Mouse (Mus musculus): ENCODE measurements around the gene Pdlim4. TPM values are rescaled to one million over a fixed set of nuclear protein-coding genes. Genes with fewer than 3 reads are reported as not detected.
A peak's percentile ranks its signal among the peaks of the same experiment; 100 is the strongest.

The Pdlim4 gene
- 144 and 146 TPM in 2 replicates for polyA plus RNA-seq (2016; fragmentation: Nextera tagmentation; extraction: Ambion mirVana)

DNA sequence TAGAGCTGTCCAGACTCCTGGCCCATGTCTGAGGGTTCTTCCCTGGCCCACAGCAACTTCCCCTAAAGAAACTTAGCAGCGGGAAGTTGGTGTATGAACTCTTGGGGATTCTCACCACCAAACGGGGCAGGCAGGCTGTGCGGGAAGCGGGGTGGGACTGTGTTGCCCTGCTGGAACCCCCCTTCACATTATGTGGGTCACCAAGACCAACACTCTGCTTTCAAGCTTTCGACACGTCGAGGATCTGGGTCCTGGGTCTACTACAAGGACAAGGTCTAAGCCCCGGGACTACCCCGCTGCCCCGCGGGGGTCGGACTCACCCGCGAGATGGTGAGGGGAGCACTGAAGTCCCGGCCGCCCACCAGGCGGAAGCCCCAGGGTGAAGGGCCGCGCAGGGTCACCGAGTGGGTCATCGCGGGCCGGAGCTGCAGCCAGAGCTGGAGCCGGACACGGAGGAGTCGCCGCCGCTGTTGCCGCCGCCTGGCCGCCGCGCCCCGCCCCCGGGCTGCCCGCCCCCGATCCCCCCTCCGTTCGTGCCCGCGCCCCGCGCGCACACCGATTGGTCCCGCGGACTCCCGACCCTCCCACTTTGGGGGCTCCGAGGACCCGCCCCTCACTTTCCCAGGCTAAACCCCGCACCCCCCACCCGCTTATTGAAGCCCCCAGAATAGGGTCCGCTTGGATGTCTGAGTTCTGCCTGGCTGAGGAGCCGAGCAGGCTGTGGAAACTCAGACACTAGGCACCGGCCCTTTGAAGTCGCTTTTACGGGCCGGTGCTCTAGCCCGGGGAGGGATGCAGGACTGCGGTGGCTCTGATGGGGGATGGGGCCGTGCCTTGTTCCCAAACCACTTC lies at the start of gene Pdlim4:
Gene Pdlim4 (minus strand): TSS at position 495 of the 852 bp plus-strand sequence.
- Histone ChIP-seq H3K27me3 (no peaks in the 10 kb centered on the region), H3K4me2 (replicated peaks) (peak within 1 kb of the TSS; percentile 83), H3K9me3 (no peaks in the 10 kb centered on the region), H3K4me3 (peak within 1 kb of the TSS; percentile 68), H3K4me1 (peaks cover 25% of the 10 kb centered on the region), H3K27ac (peak within 1 kb of the TSS; percentile 84), H3K36me3 (0 out of 2 replicates have a peak, but pooled peaks cover under 1% of the 10 kb centered on the region), H3K9ac (peak within 1 kb of the TSS; percentile 85)
- WGBS: 1% methylated on average over 58 of the region's 61 CpGs
- ATAC-seq (ENCODE audit: insufficient number of reproducible peaks, insufficient read depth, low FRiP score, low TSS enrichment): peak; percentile 45; the same call in 1 of the 2 replicates

DNA sequence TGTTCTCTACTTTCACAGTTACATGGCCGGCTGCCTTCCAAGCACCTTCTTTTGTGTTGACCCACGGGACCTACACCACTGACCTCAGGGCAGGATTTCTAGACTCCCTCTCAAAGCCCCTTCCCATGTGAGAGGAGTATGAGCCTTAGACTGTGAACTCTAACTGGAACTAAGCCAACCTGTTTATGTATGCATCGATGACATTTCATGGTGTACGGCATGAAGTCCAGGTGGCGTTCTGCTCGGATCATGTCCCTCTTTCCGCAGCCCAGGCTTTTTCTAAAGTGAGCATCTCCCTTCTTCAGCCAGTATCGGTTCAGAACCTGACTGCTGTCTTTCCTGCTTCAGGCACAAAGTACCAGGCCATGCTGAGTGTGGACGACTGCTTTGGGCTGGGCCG lies 48.3 kb upstream of the Pdlim4 start:
- no peak for ATAC-seq (ENCODE audit: insufficient number of reproducible peaks, insufficient read depth, low FRiP score, low TSS enrichment)
- Histone ChIP-seq H3K27ac (no peak overlapping the region), H3K9ac (no peak overlapping the region), H3K4me1 (peaks cover 33% of the 10 kb centered on the region), H3K4me3 (no peak overlapping the region), H3K4me2 (replicated peaks) (no peak overlapping the region), H3K36me3 (peaks cover 35% of the 10 kb centered on the region), H3K9me3 (no peaks in the 10 kb centered on the region), H3K27me3 (no peaks in the 10 kb centered on the region)
- 89% methylated on average over 10 of the region's 10 CpGs for WGBS

DNA sequence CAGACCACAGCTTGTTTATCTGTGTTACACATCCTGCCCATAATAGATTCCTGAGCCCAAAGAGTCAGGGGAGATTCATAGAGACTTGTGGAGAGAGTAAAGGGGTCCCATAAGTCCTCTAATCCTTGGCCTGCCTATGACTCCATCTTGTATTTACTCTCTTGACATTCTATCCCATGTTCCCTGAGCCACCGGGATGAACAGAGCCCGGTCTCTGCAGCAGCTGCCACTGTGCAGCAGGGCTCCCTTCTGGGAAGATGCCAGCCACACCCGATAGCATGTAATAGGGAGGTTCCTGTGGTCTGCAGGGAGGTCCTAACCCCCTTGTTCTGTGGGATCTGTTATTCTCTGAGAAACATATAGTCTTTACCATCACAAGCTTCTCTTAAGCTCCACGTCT lies 47.6 kb upstream of the Pdlim4 start:
- WGBS: 77% methylated on average over 4 of the region's 4 CpGs
- Histone ChIP-seq H3K4me3 (no peak overlapping the region), H3K4me2 (replicated peaks) (no peak overlapping the region), H3K9ac (no peak overlapping the region), H3K27me3 (no peaks in the 10 kb centered on the region), H3K9me3 (no peaks in the 10 kb centered on the region), H3K27ac (no peak overlapping the region), H3K4me1 (peaks cover 38% of the 10 kb centered on the region), H3K36me3 (peaks cover 35% of the 10 kb centered on the region)
- no peak for ATAC-seq (ENCODE audit: insufficient number of reproducible peaks, insufficient read depth, low FRiP score, low TSS enrichment)

DNA sequence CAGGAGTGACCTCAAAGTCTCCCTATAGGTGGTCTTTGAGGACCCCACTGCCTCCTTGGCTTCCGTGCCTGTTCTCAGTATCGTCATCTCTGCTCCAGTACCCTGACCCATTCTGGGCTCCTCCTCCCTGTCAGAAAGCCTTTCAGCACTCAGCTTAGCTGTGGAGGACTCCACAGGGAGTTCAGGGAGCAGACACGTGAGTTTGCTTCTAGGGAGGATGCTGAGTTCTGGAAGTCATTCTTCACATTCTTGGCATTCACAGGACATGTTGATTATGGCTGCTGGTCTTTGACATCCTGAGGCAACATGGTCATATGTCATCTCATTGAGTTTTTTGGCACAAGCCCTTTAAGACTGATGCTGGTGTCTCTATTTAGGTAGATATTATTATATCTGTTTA lies 47.1 kb upstream of the Pdlim4 start:
- no peaks in the 10 kb centered on the region for H3K9me3 ChIP-seq
- no peak for ATAC-seq (ENCODE audit: insufficient number of reproducible peaks, insufficient read depth, low FRiP score, low TSS enrichment)
- WGBS: 45% methylated on average over 3 of the region's 3 CpGs

DNA sequence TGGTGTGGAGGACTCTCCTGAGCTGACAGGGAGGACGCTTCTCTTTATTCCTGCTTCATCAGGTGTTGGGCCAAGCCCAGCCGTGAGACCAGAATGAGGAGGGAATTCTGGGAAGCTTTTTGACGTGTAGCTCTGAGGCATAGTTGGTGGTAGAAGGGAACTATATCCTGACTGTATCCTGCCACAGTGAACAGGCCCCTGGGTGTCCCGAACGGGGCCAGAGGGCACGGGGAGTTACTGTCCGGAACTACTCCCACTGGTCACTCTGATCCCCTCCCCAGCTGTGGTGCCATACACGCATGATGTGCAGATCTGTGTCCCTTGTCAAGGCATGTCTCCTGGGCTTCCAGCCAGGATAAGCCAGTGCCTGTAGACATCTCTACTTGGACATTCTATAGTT lies 46.5 kb upstream of the Pdlim4 start:
- H3K4me2 ChIP-seq (replicated peaks): no peak overlapping the region
- H3K36me3 ChIP-seq: peaks cover 32% of the 10 kb centered on the region
- peaks cover 38% of the 10 kb centered on the region for H3K4me1 ChIP-seq
- H3K4me3 ChIP-seq: no peak overlapping the region
- WGBS: 89% methylated on average over 8 of the region's 8 CpGs
- H3K9ac ChIP-seq: no peak overlapping the region
- ATAC-seq (ENCODE audit: insufficient number of reproducible peaks, insufficient read depth, low FRiP score, low TSS enrichment): no peak
- H3K9me3 ChIP-seq: no peaks in the 10 kb centered on the region
- H3K27ac ChIP-seq: no peak overlapping the region
- H3K27me3 ChIP-seq: no peaks in the 10 kb centered on the region

More for the DNA sequence above, 47.1 kb upstream of the Pdlim4 start:
- Histone ChIP-seq H3K4me1 (peaks cover 38% of the 10 kb centered on the region), H3K36me3 (peaks cover 35% of the 10 kb centered on the region), H3K9ac (no peak overlapping the region), H3K4me2 (replicated peaks) (no peak overlapping the region), H3K27ac (no peak overlapping the region), H3K4me3 (no peak overlapping the region), H3K27me3 (no peaks in the 10 kb centered on the region)

DNA sequence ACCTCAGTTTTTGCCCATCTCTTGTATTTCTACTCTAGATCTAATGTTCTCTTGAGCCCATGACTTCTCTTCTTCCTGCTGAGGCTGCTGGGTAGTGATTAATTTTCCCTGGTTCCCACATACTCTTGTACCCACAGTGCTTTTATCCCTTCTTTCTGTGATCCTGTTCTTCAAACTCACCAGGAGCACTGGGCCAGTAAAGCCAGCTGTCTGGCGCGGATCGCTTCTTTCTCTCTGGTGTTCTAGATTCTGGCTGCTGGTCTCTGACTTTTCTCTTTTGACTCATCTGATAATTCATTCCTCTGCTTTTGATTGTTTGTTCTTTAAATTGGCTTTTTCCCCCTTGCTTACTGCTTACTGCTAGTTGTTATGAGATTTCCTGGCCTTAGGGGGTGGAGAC lies 45.9 kb upstream of the Pdlim4 start:
- peaks cover 26% of the 10 kb centered on the region; the same call in 1 of the 2 replicates for H3K36me3 ChIP-seq
- H3K27ac ChIP-seq: no peak overlapping the region
- no peak for ATAC-seq (ENCODE audit: insufficient number of reproducible peaks, insufficient read depth, low FRiP score, low TSS enrichment)
- no peaks in the 10 kb centered on the region for H3K9me3 ChIP-seq
- H3K9ac ChIP-seq: no peak overlapping the region
- no peak overlapping the region for H3K4me2 ChIP-seq (replicated peaks)
- 93% methylated on average over 3 of the region's 3 CpGs for WGBS
- peaks cover 38% of the 10 kb centered on the region for H3K4me1 ChIP-seq
- H3K4me3 ChIP-seq: no peak overlapping the region
- no peaks in the 10 kb centered on the region for H3K27me3 ChIP-seq

DNA sequence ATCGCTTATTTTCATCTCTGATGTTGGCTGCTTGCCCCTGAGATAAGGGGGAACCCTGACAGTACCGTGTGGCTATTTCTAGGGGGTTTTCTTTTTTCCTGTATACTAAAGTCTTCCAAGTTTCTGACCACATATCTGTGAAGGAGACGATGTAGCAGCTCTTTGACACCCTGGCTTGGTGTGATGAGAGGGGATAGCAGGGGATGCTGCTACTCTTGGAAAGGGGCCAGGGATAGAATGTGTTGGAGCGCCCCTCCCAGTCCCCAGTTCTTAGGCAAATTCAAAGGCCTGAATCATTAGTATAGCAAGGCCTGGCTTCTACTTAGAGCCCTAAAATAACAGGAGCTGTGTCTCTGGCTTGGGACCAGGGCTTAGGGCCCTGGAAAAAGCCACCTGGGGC lies 44.5 kb upstream of the Pdlim4 start:
- Histone ChIP-seq H3K36me3 (peaks cover 16% of the 10 kb centered on the region; the same call in 1 of the 2 replicates), H3K9me3 (no peaks in the 10 kb centered on the region), H3K27me3 (no peaks in the 10 kb centered on the region), H3K9ac (peak overlapping the region; percentile 41), H3K4me2 (replicated peaks) (peak overlapping the region; percentile 36), H3K27ac (peak overlapping the region; percentile 95), H3K4me1 (peaks cover 38% of the 10 kb centered on the region), H3K4me3 (no peak overlapping the region)
- no peak for ATAC-seq (ENCODE audit: insufficient number of reproducible peaks, insufficient read depth, low FRiP score, low TSS enrichment)
- 38% methylated on average over 4 of the region's 4 CpGs for WGBS

DNA sequence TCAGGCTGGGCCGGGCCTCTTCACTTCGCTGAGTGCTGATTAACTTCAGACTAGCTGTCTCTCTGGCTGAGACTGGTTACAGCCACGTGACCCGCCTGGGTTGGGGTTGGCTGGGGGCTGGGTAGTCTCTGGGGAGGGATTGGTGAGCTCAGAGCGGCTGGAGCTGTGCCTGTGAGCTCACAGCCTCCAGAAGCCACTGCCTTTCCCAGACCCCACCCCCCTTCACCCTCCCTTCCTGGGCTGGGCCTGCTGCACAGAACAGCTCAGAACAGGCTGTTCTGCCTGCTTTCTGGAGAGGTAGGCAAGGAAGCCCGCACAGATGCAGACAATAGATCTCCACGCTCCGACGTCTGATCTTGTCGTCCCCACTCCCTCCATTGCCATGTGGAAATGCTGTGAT lies 44.1 kb upstream of the Pdlim4 start:
- peak; percentile 99 for ATAC-seq (ENCODE audit: insufficient number of reproducible peaks, insufficient read depth, low FRiP score, low TSS enrichment)
- WGBS: 2% methylated on average over 10 of the region's 10 CpGs
- Histone ChIP-seq H3K27me3 (no peaks in the 10 kb centered on the region), H3K4me1 (peaks cover 38% of the 10 kb centered on the region), H3K4me3 (no peak overlapping the region), H3K36me3 (peaks cover 12% of the 10 kb centered on the region; the same call in 1 of the 2 replicates), H3K4me2 (replicated peaks) (peak overlapping the region; percentile 36), H3K27ac (peak overlapping the region; percentile 95), H3K9ac (peak overlapping the region; percentile 41; the same call in 1 of the 2 replicates), H3K9me3 (no peaks in the 10 kb centered on the region)

DNA sequence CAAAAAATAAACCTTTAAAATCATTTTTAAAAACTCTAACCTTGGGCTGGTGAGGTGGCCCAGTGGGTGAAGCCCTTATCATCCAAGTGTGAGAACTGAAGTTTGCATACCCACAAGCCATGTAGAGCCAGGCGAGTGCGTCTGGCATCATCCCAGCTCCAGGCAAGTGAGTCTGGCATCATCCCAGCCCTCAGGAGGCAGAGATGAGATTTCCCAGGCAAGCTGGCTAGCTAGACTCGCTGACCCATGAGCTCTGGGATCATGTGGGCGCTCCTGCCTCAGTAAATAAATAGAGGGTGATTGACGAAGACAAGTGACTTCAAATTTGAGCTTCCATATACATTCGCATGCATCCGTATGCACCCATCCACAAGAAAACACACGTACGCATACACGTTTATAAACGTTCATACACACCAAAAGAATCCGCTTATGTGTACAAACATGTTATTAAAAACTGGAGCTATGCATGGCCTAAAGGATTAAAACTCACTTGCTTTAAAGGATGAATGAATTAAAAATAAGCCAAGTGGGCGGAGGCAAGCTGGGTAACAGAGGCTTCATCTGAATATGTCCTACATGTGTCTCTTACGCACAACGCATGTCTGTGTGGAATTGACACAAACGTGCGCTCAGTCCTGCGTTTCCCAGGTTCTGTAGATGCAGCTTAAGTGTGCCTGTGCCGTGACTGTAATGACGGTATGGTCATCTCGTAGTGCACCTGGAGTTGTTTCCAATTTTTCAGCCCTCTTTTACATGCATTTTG lies 43.3 kb upstream of the Pdlim4 start:
- WGBS: 62% methylated on average over 21 of the region's 21 CpGs
- H3K4me3 ChIP-seq: no peak overlapping the region
- H3K9me3 ChIP-seq: no peaks in the 10 kb centered on the region
- no peak overlapping the region for H3K9ac ChIP-seq
- peak overlapping the region; percentile 95 for H3K27ac ChIP-seq
- no peak for ATAC-seq (ENCODE audit: insufficient number of reproducible peaks, insufficient read depth, low FRiP score, low TSS enrichment)
- peak overlapping the region; percentile 36; the same call in 1 of the 2 replicates for H3K4me2 ChIP-seq (replicated peaks)
- H3K4me1 ChIP-seq: peaks cover 38% of the 10 kb centered on the region
- H3K27me3 ChIP-seq: no peaks in the 10 kb centered on the region
- H3K36me3 ChIP-seq: peaks cover 9% of the 10 kb centered on the region; the same call in 1 of the 2 replicates

DNA sequence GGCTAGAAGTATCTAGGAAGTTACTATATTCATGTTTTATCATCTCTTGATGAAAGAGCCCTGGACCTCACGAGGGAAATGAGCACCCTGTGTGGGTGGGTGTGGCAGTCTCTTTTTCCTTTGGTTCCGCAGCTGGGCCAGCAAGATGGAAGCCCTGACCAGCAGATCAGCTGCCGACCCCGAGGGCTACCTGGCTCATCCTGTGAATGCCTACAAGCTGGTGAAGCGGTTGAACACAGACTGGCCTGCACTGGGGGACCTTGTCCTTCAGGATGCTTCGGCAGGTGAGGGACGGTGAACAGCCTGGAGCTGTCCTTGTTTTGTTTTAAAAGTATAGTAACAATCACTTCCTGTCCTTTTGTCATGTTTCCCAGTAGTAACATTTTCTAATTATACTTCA lies 42.5 kb upstream of the Pdlim4 start:
- H3K36me3 ChIP-seq: 0 out of 2 replicates have a peak, but pooled peaks cover 3% of the 10 kb centered on the region
- 88% methylated on average over 7 of the region's 7 CpGs for WGBS
- H3K4me1 ChIP-seq: peaks cover 38% of the 10 kb centered on the region
- no peak for ATAC-seq (ENCODE audit: insufficient number of reproducible peaks, insufficient read depth, low FRiP score, low TSS enrichment)
- no peak overlapping the region for H3K27ac ChIP-seq
- no peak overlapping the region for H3K4me2 ChIP-seq (replicated peaks)
- H3K9me3 ChIP-seq: no peaks in the 10 kb centered on the region
- H3K9ac ChIP-seq: no peak overlapping the region
- H3K4me3 ChIP-seq: no peak overlapping the region
- no peaks in the 10 kb centered on the region for H3K27me3 ChIP-seq

DNA sequence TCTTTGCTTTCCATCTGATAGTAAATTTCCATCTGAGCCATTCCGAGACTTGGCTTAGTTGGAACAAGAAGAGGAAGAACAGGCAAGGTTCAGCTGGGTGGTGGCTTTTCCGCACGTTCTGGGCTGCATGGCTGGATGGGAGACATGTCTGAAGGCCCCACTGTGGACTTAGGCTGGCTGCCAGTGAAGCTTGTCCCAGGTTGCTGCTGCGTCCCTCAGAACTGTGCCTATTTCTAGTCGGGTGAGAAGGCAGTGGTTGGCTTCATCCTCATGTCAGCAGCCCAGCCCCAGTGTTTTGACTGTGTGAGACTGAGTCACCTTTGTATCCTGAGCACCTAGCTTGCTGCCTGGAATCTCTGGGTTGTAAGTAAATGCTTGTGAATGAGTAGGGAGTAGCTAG lies 40.1 kb upstream of the Pdlim4 start:
- WGBS: 85% methylated on average over 5 of the region's 5 CpGs
- Histone ChIP-seq H3K9me3 (no peaks in the 10 kb centered on the region), H3K4me1 (peaks cover 22% of the 10 kb centered on the region)

More for the DNA sequence above, 40.1 kb upstream of the Pdlim4 start:
- H3K4me3 ChIP-seq: no peak overlapping the region
- H3K27ac ChIP-seq: no peak overlapping the region
- no peak overlapping the region for H3K9ac ChIP-seq
- H3K27me3 ChIP-seq: no peaks in the 10 kb centered on the region
- H3K36me3 ChIP-seq: no peaks in the 10 kb centered on the region
- no peak overlapping the region for H3K4me2 ChIP-seq (replicated peaks)
- ATAC-seq (ENCODE audit: insufficient number of reproducible peaks, insufficient read depth, low FRiP score, low TSS enrichment): no peak
